Mouse (Mus musculus) cerebellum, adult 2 months (tissue): ENCODE data around the gene Rnf186.

Experiments used
- CTCF ChIP-seq: fragments of 200-500 bp; IDR thresholded peaks from 2 replicates; pipeline ENCODE4 v1.5.1; 2011; ENCODE audit warnings: low read depth, mild to moderate bottlenecking, control low read depth, low read length, moderate library complexity, borderline replicate concordance; ENCODE audit not compliant: insufficient read depth
- POLR2A ChIP-seq: fragments of 200-500 bp; IDR thresholded peaks from 2 replicates; pipeline ENCODE4 v1.6.1; 2011; ENCODE audit warnings: low read length, control low read depth, borderline replicate concordance; ENCODE audit not compliant: insufficient read depth

DNA sequence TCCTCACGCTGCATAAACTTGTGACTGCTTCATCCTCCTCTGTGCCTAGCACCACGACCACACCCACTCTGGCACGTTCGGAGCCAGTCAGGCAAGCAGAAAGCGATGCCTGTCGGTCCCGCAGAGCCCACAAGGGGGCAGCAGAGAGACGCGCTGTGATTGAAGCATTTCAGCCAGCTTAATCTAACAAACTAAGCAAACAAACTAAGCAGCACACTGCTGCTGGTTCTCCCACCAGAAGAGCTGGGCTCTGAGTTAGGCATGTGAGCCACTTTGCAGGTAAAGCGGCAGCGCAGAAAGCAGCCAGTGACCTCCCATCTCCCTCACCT, 44.8 kb upstream of the Rnf186 start:
- peak; percentile 99 for TF ChIP-seq CTCF
- TF ChIP-seq POLR2A = no peak
